Mouse (Mus musculus) megakaryocyte, adult 5-6 weeks (primary cell): ENCODE results near the gene Fstl1. TPM values are rescaled to one million over a fixed set of nuclear protein-coding genes. Genes with fewer than 3 reads are reported as not detected.

Experiments
- ATAC-seq: 2 replicates; pipeline ENCODE4 v1.8.0; 2016; ENCODE audit warnings: mild to moderate bottlenecking, inconsistent platforms; ENCODE audit not compliant: poor library complexity, severe bottlenecking
- total RNA-seq, 2 experiments: library from RNA; stranded (forward) in 1 of 2; stranded (reverse) in 1 of 2; fragments of 153-499, 151-499 nt in 1 of 2; fragments of 221-1000, 200-1000 nt in 1 of 2; gene quantifications; 2 replicates each; pipeline versions ENCODE4 v1.2.3 to v1.2.4; 2015 to 2017

Gene Fstl1
- total RNA-seq (2015): 0.16 and 1.1 TPM in 2 replicates
- total RNA-seq (2017): 0.44 and 0.89 TPM in 2 replicates

DNA sequence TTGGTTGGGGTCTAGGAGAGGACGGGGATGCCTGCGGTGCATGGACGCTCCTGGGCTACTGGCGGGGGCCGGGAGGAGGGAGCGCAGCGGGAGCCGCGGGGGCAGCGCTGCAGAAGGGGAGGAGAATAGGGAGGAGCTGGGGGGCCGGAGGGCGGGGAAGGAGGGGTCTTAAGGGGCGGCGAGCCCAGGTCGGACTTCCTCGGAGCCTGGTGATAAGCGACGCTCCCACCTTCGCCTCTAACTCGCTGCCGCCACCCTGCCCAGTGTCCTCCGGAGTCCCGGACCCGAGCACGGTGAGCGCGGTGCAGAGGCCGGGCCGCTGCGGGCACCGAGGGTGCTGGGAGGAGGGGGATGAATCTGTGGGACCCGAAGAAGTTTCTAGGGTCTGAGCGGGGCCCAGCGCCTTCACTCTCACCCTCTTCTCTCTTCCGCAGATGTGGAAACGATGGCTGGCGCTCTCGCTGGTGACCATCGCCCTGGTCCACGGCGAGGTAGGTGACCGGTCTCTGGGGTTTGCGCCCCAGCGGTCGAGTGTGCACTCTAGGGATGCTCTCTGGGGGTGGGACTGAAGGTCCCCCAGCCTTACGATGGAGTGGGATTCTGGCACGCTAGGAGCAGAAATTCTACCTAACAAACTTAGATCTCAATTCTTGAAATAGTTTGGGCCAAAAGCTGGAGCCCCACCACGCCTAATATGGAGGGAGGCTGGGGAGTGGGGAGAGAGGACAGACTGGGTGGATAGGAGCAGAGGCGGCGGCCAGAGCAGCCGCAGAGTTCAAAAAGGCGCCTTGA is at the start of gene Fstl1:
TSS of gene Fstl1 (plus strand) at position 14 of the 792 bp plus-strand sequence.
- peak; percentile 56 for ATAC-seq

DNA sequence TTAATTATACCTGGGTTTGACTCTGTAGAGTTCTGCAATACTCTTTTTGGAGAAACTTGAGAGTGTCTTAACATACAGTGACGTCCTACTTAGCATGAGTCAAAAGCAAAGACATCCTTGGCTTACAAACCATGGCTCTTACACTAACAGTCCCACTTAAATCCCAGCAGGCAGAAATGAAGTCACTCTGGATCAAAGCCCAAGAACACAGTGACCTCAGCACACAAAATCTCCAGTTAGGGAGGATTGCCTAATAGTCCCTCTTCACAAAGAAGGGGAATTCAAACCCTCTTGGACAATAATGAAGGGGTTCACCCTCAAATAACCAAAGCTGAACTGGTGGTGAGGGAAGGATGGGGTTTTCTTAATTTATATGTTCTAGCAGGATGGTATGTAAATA is 48.0 kb upstream of the Fstl1 start:
- no peak for ATAC-seq

DNA sequence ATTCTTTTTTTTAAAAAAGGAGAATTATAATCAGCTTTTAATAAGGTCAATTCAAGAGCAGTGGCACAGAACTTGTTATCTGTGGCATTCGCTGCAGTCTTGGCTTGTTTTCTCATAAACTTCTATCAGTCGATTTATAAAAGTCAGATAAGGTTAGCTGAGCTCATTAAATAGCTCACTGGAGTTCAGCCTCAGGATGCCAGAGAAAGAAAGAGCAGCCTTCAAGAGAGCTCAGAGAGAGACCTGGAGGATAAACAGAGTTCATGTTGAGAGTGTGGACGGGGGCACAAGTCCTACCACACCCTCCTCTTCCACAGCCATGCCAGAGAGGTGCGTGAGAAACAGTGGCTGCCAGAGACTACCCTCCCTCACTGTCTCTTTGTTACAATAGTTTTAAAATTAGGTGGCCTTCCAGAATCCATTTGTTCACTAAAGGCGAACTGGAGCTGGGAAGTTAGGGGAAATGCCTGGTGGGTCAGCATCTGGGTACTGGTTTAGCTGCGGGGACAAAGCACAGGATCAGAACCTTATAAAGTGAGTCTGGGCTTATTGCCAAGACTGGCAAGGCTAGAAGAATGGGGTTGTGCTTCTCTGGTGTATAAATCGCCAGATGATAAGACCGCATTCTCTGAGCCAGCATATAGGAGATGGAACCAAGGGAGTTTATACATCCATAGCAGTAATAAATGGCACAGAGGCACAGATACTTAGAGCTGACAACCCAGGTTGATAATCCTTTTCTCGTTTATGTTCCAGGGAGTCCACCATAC is 47.1 kb upstream of the Fstl1 start:
- no peak for ATAC-seq

DNA sequence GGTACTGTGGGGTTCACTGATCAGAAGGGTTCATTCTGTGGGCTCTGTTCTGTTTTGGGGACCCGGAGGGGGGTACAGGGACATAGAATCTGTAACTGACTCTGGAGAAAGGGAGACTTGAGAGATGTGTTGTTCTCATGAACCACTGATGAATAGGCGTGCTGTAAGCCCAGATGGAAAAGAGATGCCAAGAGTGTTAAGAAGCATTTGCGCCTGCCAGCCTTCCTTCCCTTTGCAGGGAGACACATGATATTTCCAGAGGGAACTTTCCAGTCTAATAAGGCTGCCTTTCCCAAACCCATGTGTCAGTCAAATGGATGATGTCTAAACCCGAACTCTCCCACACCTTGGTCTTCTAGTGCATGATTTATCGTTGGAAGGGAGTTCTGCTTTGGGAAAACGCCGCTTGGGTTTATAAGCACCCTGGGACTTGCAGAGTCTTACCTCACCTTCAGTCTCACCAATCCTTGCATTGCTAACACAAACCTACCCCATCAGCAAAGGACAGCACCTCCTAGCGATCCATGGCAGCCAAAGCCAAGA is 46.3 kb upstream of the Fstl1 start:
- ATAC-seq: no peak

DNA sequence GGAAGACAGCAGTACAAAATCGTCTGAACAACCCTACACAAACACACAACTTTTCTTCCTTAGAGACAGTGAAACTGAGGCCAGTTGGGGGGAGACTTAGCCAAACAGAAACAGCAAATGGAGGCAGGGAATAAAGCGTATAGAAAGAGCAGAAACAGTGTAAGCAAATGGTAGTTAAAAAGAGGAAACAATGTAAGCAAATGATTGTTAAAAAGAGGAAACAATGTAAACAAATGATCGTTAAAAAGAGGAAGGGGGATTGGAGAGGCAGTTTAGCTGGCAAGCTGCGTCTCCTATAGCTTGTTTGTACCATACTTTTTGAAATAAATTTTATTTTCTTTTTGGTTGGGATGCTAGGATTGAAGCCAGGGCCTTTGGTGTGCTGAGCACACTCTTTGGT is 45.2 kb upstream of the Fstl1 start:
- ATAC-seq: peak; percentile 82

DNA sequence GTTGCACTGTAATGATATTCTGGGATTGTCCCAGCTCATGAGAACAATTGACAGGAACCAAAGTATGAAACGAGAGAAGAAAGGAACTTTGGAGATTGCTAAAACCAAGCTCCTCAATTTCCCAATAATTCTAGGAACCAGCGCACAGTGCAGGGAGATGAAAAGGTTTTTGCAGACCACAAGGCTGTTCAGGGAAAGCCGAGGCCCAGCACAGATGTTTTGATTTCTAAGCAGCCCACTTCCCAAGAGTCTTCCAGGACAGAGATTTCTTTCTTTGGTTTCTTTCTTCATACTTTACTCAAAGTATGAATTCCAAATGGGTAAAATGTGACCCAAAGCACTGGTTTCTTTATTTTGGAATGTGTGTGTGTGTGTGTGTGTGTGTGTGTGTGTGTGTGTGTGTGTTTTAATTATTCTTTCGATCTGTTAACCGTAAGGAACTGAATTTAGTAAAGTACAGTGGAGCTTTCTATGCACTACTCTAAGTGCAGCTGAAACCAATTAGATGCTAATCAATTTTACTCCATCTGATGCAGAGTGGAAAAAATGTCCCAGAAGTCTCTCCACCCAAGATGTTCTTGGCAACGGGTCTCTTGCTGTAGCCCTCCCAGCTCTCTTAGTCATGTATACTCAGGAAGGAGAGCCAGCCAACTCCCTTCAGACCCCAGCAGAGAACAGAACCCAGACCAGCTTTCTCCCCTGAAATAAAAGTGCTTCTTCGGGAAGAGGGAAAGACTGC is 44.5 kb upstream of the Fstl1 start:
- peak; percentile 11; the same call in 1 of the 2 replicates for ATAC-seq

DNA sequence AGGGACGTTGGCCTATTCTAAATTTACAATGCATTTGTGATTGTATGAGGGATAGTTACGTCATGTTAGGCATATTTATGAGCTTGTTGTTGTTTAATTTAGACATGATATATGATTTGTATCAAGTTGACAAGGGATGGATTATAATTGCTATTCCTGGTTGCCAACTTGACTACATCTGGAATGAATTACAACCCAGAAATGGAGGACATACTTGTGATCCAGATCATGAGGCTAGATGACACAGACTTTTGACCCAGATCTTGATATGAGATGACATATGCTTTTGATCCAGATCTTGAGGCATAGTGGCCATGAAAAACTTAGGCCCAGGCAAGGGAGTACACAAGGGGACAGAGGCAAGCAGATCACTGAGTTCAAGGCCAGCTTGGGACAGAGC is 36.6 kb upstream of the Fstl1 start:
- no peak for ATAC-seq

DNA sequence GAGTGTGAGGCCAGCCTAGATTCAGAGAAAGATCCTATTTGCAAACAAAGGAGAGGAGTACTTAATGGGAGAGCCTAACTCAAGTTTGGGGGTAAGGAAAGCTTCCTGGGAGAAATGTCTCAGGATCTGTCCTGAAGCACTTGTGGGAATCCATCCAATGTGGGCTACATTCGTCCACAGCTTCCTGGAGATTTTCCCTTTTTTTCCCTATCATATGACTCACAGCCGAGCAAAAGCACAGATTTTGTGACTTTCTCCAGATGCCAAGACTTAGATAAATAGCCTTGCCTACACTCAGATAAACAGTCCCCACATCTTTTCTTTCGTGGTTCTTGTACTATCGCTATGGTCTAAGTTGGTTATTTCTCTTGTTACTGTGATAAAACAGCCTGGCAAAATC is 34.4 kb upstream of the Fstl1 start:
- ATAC-seq: no peak

DNA sequence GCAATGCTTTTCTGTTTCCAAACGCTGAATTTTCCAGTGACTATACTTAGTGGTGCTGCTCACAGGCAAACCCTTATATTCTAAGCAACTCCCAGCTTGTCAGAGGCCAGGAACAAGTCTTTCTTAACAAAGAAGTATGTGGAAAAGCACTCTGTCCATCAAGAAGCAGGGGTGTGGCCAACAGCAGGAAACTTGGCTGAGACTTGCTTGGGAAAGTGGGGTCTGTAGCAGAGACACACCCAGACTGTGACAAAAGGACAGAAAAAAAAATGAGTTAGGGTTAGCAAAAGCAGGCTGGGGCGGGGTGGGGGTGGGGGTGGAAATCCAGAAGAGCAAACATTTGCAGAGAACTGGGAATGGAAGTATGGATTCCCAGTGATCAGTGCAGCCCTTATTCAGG is 23.8 kb upstream of the Fstl1 start:
- no peak for ATAC-seq

DNA sequence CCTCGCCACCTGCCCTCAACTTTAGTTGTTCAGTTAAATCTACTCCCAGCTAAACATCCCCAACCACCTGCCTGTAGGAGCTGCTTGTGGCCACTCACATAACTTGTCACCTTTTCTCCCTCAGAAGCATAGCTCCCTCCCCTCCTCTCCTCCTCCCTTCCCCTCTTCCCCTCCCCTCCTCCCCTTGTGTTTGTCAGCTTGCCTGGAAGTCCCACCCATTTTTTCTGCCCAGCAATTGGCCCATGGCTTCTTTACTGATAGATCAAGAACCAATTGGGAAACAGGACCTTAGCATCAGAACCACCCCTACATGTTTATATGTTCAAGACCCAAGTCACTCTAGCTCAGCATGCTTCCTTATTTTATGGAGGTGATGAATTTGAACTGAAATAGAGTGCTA is 22.9 kb upstream of the Fstl1 start:
- no peak for ATAC-seq

DNA sequence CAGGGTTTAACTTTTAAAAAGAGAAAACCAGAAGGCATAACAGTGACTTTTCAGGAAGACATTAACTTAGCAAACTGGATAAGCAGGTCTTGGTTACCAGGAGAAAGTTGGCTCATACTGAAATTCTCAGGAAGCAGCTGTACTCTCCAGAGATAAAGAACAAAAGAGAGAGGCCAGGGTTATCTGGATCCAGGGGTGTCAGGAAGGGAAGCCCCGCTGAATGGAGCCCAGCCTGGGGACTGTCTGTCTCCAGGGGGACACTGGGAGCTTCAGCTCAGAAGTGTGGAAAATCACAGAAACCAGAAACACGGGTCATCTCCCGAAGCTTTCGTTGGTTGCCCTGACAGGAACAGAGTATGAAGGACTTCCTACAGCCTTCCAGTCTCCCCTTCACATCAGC is 22.2 kb upstream of the Fstl1 start:
- ATAC-seq: no peak

DNA sequence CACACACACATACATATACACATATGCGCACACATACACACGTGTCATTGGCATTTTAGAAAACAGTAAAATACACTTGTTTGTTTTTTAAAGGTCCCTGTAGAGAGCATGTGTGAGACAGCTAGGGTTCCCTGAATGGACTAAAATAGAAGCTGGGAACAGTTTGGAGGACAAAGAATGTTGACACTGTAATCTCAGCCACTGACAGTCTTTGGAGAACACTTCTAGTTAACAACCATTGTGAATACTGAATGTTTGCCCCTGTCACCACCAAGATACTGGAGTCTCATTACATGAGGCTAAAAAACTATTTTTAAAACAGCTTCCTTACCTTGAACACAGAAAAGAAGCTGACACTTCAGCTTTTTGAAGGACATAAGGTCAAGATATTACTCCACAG is 19.4 kb upstream of the Fstl1 start:
- ATAC-seq: no peak

DNA sequence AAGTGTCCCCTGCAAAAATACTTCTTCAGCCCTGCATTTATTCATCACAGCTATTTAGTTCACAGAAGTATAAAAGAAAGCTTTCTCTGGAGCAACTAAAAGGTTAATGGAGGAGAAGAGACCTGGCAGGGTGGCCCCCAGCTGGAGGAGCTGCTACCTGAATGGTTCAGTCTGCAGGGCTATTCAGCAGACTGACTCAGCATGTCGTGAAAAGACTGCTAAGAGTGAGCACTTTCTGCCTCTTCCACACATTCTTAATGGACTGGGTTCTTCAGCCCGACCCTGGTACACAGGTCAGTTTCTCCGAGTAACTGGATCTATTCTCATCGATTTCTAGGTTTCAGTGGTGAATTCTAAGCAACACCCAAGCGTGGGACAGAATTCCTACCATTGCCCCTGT is 12.9 kb upstream of the Fstl1 start:
- ATAC-seq: no peak

DNA sequence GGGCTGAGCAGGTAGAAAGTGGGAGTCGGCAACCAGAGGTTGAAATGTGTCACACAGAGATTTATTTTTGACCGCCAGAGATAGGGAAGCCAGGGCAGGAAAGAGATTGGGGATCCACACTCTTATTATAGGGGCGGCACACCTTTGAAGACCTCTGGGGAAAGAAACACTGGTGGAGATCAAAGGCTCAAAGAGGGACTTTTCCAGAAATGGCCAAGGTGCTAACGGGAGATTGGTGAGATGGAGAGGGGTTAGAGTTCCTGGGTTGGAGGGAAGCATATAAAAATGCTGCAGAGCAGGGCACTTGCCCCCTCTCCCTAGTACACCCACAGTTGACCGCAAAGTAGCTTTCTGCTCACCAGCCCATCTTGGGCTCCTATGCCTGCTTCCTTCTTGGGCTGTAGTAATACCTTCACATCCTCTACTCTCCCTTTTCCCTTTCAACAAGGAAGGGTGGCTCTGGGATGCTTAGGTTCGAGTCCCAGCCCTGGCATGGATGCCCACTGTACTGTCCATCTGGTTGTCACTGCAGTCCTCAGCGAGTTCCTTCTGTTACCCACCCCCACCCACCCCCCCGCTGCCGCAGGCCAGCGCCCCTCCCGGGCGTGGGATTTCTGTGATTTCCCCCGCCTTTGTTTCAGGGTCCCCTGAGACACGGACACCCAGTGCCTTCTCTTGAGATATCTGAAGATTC is 360 bp upstream of the Fstl1 start:
- ATAC-seq: no peak

DNA sequence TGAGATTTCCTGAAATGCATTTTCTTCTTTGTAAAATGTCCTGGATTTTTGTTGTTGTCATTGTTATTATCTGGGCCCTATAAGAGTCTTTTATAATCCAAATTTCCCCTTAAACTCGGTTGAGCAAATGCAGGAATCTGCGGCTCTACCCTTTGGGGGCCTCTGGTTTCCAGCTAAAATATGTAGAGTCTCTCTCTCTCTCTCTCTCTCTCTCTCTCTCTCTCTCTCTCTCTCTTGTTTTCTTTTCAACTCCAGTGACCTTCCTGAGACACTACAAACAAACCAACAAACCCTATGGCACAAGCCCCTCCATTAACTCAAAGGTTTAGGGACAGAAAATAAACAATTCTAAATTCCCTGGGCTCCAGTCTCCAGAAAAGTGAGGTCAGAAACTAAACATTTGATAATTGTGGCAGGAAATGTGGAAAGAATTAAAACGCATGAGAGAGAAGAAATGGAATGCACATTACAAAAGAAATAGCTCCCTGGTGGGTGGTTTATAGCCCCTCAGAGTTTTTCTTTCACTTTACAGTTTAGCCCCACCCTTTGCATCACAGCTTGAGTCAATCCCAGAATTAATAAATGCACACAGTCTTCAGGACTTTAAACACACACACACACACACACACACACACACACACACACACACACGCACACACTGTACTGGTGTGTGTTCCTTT is 1.3 kb downstream of the Fstl1 start:
- no peak for ATAC-seq

DNA sequence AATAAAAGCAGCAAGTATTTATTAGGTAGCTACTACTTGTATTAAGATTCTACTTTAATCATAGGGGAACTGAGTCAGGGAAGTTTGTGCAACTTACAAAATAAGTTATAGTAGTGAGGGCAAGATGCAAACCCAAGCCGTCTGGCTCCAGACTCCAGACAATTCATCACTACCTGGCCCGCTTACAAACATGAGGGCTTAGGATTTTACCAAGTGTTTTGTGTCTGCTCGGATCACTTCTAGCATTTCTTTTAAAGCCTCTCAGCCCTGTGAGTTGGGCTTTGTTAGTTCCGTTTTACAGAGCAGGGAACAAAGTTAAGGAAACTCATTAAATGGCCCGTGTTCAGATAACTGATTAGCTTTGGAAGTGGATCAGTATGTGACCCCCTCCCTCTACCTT is 1.9 kb downstream of the Fstl1 start:
- ATAC-seq: no peak

DNA sequence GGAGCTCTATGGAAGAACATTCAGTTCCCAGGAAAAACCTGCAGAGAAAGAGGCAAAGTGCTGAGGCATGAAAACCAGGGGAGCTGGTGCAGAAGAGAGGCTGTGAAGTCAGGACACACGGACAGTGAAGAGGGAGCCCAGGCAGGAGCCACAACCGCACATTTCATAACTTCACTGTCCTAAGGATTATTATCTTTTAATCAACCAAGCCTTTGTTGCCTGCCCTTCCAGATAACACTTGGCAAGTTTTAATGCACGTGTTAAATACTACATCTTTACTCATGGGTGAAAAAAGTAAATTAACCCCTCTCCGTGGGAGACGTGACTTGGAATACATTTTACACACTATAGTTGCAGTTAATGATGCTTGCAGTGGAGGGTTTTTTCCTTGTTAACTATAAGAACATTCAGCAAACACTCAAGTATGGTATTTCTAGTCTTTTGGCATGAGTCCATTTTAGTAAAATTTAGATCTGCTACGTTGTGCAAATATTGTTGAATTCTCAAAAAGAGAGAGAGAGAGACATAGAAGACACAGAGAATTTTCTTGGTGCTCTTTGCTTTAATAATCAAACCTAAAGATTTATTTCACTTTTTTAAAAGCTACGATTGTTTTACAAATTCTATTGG is 3.1 kb downstream of the Fstl1 start:
- ATAC-seq: no peak

DNA sequence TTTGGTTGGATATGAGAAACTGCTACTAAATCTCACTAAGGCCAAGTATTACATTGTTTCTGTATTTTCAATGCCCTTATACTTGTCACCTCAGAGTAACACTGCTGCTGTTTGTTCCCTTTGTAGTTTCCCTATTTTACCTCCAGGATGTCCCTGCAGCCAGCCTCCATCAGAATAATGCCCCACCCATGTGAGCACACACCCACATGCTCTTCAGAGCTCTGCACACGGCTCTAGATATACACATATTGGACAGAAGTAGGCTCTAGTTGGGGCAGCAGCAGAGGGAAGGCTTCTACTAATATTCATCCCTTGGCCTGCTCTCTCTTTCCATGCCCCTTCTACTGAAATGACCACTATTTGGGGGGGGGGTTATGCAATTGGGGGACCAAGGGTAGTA is 3.7 kb downstream of the Fstl1 start:
- peak; percentile 27; the same call in 1 of the 2 replicates for ATAC-seq

DNA sequence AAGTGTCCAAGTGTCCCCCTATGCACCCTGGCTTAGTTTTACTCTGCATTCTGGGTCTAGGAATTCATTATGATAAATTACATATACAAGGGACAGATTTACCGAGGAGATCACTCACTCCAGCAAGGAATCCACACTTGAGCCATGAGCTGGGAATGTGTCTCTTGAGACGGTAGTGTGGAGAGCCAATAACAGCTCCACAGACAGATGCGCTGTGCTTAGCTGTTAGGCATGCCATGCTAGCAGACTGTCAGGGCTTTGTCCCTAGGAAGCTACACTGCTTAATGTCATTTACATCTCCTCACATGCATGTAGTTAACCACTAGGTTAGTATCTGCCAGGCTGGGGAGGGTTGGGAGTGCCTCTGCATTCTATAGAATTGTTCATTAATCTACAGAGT is 4.2 kb downstream of the Fstl1 start:
- ATAC-seq: no peak

DNA sequence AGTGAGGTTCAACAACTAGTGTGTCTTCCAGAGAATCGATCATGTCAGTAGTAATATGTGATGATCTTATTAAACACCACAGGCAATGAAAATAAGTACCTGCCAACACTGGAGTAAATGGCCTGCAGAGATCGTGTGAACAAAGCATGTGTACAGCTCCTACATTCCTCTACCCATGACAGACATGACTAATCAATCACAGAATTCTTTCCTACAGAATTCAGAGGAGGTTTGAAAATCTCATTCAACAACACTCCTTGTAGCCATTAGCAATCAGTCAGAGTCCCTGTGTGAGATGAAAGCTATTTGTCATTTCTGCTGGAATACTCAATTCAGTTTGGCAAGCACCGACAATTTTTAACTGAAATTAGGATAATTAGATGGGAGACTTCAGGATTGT is 7.9 kb downstream of the Fstl1 start:
- no peak for ATAC-seq
